Mouse (Mus musculus): ENCODE measurements at regions not wholly inside any gene's neighbourhood (a gene's known extent, or its start where the extent isn't known, plus 50 kb on each side); places are given as distances from the start of the nearest gene placed in this dataset.

DNA sequence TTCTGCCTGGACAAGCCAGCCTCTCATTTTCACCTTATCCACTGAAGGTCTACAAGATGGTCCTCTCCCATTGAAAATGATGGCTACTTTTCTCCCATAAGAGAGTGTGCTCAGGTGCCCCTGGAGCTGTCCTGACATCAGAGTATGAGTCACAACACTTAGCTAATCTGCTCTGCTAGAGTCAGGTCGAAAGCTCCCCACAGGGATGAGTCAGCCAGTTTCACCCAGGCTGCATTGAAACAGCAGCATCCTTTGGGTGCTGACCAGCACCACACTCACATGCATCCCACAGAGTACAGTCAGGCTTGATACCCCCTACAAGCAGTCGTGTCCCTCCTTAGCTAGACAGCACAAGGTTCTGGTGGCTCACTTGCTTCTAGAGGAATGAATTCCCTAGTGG lies 234.0 kb downstream of the CK137956 start:
- no peak for DNase-seq (ENCODE audit: low spot score)
- Histone ChIP-seq H3K27me3 (ENCODE audit: control insufficient read depth, insufficient read depth, low read length) (no peaks in the 10 kb centered on the region), H3K4me2 (ENCODE audit: low read depth, low read length, severe bottlenecking) (no peak overlapping the region), H3K36me3 (ENCODE audit: control insufficient read depth, insufficient read depth, low read length) (no peaks in the 10 kb centered on the region), H3K4me3 (ENCODE audit: low read depth, low read length) (no peak overlapping the region), H3K27ac (ENCODE audit: low read depth, low read length) (no peak overlapping the region), H3K9ac (ENCODE audit: low read length) (no peak overlapping the region), H3K4me1 (replicated peaks; ENCODE audit: control insufficient read depth, insufficient read depth, low read length) (0 out of 2 replicates have a peak, but pooled peaks cover 2% of the 10 kb centered on the region), H3K9me3 (ENCODE audit: control insufficient read depth, low read length) (no peaks in the 10 kb centered on the region)
- WGBS = 79% methylated on average over 2 of the region's 2 CpGs
- ATAC-seq (replicated peaks; ENCODE audit: low FRiP score) = no peak

DNA sequence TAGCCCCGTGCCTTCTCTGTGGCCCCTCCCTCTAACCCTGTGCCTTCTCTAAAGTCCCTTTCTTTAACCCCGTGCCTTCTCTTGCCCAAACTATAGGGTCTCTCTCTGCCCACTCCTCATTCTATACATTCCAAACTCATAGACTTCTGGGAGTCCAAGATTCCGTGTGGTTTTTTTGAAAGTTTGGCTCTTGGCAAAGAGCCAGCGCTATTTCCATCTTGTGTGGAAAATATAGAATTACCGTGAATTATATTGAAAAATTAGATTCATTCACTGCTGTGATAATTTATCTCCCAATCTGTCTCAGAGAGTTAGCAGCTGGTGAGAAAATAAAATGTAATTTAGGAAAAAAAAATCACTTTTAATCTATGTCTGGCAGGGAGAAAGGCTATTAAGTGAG lies 234.6 kb downstream of the CK137956 start:
- H3K9me3 ChIP-seq (ENCODE audit: control insufficient read depth, low read length) = no peaks in the 10 kb centered on the region
- no peaks in the 10 kb centered on the region for H3K36me3 ChIP-seq (ENCODE audit: control insufficient read depth, insufficient read depth, low read length)
- DNase-seq (ENCODE audit: low spot score) (no peak), ATAC-seq (replicated peaks; ENCODE audit: low FRiP score) (no peak)
- no peak overlapping the region for H3K9ac ChIP-seq (ENCODE audit: low read length)
- no peak overlapping the region for H3K27ac ChIP-seq (ENCODE audit: low read depth, low read length)
- no peaks in the 10 kb centered on the region for H3K27me3 ChIP-seq (ENCODE audit: control insufficient read depth, insufficient read depth, low read length)
- H3K4me3 ChIP-seq (ENCODE audit: low read depth, low read length) = no peak overlapping the region
- 0 out of 2 replicates have a peak, but pooled peaks cover 2% of the 10 kb centered on the region for H3K4me1 ChIP-seq (replicated peaks; ENCODE audit: control insufficient read depth, insufficient read depth, low read length)
- no peak overlapping the region for H3K4me2 ChIP-seq (ENCODE audit: low read depth, low read length, severe bottlenecking)
- WGBS = 74% methylated on average over 5 of the region's 5 CpGs

DNA sequence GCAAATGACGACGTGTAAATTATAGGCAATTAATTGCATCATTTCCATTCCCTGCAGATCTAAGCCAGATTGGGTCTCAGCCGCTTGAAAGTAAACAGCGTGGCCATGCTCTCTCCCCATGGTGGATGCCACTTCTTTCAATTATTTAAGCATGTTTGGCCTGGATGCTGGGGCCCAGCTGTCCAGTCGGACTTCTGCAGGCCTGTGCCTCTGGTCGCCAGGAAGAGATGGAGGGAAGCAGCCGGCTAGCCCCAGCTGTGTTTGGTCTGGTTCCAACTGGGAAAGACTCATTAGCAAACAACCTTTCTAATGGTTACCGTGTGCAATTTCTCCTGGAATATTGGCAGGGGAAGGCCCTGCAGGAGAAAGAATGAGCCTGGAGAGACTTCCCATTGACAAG lies 236.1 kb downstream of the CK137956 start:
- no peak overlapping the region for H3K9ac ChIP-seq (ENCODE audit: low read length)
- ATAC-seq (replicated peaks; ENCODE audit: low FRiP score) = no peak
- no peak overlapping the region for H3K4me3 ChIP-seq (ENCODE audit: low read depth, low read length)
- H3K4me2 ChIP-seq (ENCODE audit: low read depth, low read length, severe bottlenecking) = no peak overlapping the region
- no peaks in the 10 kb centered on the region for H3K9me3 ChIP-seq (ENCODE audit: control insufficient read depth, low read length)
- no peaks in the 10 kb centered on the region for H3K27me3 ChIP-seq (ENCODE audit: control insufficient read depth, insufficient read depth, low read length)
- H3K4me1 ChIP-seq (replicated peaks; ENCODE audit: control insufficient read depth, insufficient read depth, low read length) = 0 out of 2 replicates have a peak, but pooled peaks cover 2% of the 10 kb centered on the region
- no peak overlapping the region for H3K27ac ChIP-seq (ENCODE audit: low read depth, low read length)
- no peak for DNase-seq (ENCODE audit: low spot score)
- H3K36me3 ChIP-seq (ENCODE audit: control insufficient read depth, insufficient read depth, low read length) = no peaks in the 10 kb centered on the region
- WGBS = 38% methylated on average over 8 of the region's 8 CpGs

DNA sequence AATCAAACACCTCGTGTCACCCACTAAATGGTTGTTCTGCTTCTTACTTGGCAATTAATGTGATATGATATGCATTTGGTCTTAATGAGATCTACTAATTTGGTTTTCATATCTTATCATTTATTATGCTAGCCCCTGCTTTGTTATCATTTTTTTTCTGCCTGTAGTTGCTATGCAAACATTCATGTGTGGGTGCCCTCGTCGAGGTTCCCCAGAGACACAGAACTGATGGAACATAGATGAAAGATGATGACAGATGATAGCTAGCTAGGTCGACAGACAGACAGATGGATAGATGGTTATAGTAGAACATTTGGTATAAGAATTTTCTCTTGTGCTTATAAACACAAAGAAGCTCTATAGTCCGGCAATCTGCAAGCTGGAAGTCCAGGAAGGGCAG lies 252.1 kb downstream of the CK137956 start:
- Histone ChIP-seq H3K27ac (ENCODE audit: low read depth, low read length) (no peak overlapping the region), H3K9ac (ENCODE audit: low read length) (no peak overlapping the region), H3K4me2 (ENCODE audit: low read depth, low read length, severe bottlenecking) (no peak overlapping the region), H3K36me3 (ENCODE audit: control insufficient read depth, insufficient read depth, low read length) (no peaks in the 10 kb centered on the region), H3K27me3 (ENCODE audit: control insufficient read depth, insufficient read depth, low read length) (no peaks in the 10 kb centered on the region), H3K4me3 (ENCODE audit: low read depth, low read length) (no peak overlapping the region), H3K9me3 (ENCODE audit: control insufficient read depth, low read length) (no peaks in the 10 kb centered on the region), H3K4me1 (replicated peaks; ENCODE audit: control insufficient read depth, insufficient read depth, low read length) (no peaks in the 10 kb centered on the region)
- no peak for DNase-seq (ENCODE audit: low spot score)
- ATAC-seq (replicated peaks; ENCODE audit: low FRiP score) = no peak
- WGBS = 87% methylated on average over 5 of the region's 5 CpGs

DNA sequence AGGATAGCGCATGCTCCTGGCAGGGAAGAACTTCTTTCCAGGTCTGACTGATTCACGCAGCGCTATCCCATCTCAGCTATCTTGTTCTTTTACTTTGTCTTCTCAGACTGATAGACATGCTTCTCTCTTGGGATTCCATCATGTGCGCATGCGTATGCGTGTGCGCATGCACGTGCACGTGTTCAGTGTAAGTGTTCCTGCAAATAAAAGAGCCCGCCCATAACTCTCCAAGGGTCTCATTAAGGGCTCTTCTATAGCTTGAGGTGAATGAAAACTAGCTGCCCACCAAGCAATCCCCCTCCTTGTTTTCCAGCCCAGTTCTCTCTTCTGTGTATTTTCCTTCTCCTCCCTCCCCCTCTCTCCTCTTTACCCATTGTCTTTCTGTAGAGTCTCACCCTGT lies 258.5 kb downstream of the CK137956 start:
- no peak overlapping the region for H3K27ac ChIP-seq (ENCODE audit: low read depth, low read length)

DNA sequence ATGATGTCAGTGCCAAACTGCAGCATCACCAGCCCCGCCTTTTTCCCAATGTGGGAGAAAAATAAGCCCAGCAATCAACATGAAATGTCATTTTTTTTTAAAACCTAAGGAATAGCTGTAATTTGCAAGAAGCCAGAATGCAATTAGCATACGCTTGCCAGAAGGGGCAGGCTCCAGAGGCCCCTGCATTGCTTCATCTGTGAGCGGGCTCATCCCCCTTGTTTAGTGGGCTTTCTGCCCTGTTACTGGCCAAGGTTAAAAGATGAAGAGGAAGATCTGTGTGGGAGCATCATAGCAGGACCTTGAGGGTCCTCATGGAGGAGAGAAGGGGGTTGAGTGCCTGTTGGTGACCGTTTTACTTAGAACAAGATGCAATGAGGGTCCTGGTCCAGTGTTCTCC lies 259.9 kb downstream of the CK137956 start:
- Histone ChIP-seq H3K27me3 (ENCODE audit: control insufficient read depth, insufficient read depth, low read length) (no peaks in the 10 kb centered on the region), H3K9me3 (ENCODE audit: control insufficient read depth, low read length) (no peaks in the 10 kb centered on the region), H3K27ac (ENCODE audit: low read depth, low read length) (no peak overlapping the region), H3K4me1 (replicated peaks; ENCODE audit: control insufficient read depth, insufficient read depth, low read length) (peaks cover 6% of the 10 kb centered on the region), H3K9ac (ENCODE audit: low read length) (no peak overlapping the region), H3K4me3 (ENCODE audit: low read depth, low read length) (no peak overlapping the region), H3K36me3 (ENCODE audit: control insufficient read depth, insufficient read depth, low read length) (no peaks in the 10 kb centered on the region), H3K4me2 (ENCODE audit: low read depth, low read length, severe bottlenecking) (no peak overlapping the region)
- ATAC-seq (replicated peaks; ENCODE audit: low FRiP score) (no peak), DNase-seq (ENCODE audit: low spot score) (no peak)
- 77% methylated on average over 4 of the region's 4 CpGs for WGBS

More for the DNA sequence above, 258.5 kb downstream of the CK137956 start:
- Histone ChIP-seq H3K4me3 (ENCODE audit: low read depth, low read length) (no peak overlapping the region), H3K4me2 (ENCODE audit: low read depth, low read length, severe bottlenecking) (no peak overlapping the region), H3K4me1 (replicated peaks; ENCODE audit: control insufficient read depth, insufficient read depth, low read length) (peaks cover 6% of the 10 kb centered on the region), H3K27me3 (ENCODE audit: control insufficient read depth, insufficient read depth, low read length) (no peaks in the 10 kb centered on the region), H3K9me3 (ENCODE audit: control insufficient read depth, low read length) (no peaks in the 10 kb centered on the region), H3K36me3 (ENCODE audit: control insufficient read depth, insufficient read depth, low read length) (no peaks in the 10 kb centered on the region), H3K9ac (ENCODE audit: low read length) (no peak overlapping the region)
- 92% methylated on average over 10 of the region's 10 CpGs for whole genome bisulfite sequencing
- no peak for DNase-seq (ENCODE audit: low spot score)
- no peak for ATAC-seq (replicated peaks; ENCODE audit: low FRiP score)

DNA sequence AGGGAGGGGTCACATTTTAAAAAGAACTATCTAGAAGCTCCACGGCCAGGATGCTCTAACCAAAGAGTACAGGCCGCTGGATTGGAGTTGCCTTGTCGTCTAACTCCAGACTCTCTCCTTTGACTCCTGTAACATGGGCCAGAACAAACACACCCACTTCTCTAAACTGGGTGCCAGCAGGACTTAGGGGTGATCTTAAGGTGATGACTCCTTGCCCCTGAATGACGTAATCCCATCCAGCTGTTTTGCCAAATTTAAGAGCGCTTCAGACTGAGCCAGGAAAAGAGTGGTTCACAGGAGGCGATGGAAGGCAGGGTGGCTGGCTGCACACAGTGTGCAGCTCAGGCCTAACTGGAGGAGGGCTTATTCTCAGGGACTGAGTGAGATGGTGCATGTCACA lies 261.0 kb downstream of the CK137956 start:
- H3K9ac ChIP-seq (ENCODE audit: low read length) = no peak overlapping the region
- H3K27ac ChIP-seq (ENCODE audit: low read depth, low read length) = no peak overlapping the region
- no peak overlapping the region for H3K4me3 ChIP-seq (ENCODE audit: low read depth, low read length)
- H3K4me1 ChIP-seq (replicated peaks; ENCODE audit: control insufficient read depth, insufficient read depth, low read length) = peaks cover 6% of the 10 kb centered on the region
- H3K36me3 ChIP-seq (ENCODE audit: control insufficient read depth, insufficient read depth, low read length) = no peaks in the 10 kb centered on the region
- no peak overlapping the region for H3K4me2 ChIP-seq (ENCODE audit: low read depth, low read length, severe bottlenecking)
- no peaks in the 10 kb centered on the region for H3K9me3 ChIP-seq (ENCODE audit: control insufficient read depth, low read length)
- H3K27me3 ChIP-seq (ENCODE audit: control insufficient read depth, insufficient read depth, low read length) = no peaks in the 10 kb centered on the region
- ATAC-seq (replicated peaks; ENCODE audit: low FRiP score) = no peak
- no peak for DNase-seq (ENCODE audit: low spot score)
- 77% methylated on average over 6 of the region's 6 CpGs for WGBS

DNA sequence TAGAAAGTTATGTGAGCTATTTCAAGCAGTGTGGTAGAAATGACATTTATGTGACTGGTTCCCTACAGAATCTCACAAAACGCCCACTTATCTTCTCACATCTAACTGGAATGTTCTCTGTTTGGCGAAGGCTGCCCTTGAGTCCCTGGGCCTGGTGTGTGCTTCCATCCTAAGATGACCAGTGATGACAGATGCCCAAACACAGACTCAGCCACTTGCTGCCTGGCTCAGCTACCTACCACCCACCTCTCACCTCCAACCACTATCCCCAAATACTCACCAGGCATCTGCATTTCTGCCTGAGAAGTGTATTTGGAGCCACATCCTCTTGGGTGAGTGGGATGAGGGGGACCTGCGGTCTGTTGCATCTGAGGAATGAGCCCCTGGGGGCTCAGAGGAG lies 262.6 kb downstream of the CK137956 start:
- Histone ChIP-seq H3K4me3 (ENCODE audit: low read depth, low read length) (no peak overlapping the region), H3K27ac (ENCODE audit: low read depth, low read length) (no peak overlapping the region), H3K9ac (ENCODE audit: low read length) (no peak overlapping the region), H3K36me3 (ENCODE audit: control insufficient read depth, insufficient read depth, low read length) (no peaks in the 10 kb centered on the region), H3K9me3 (ENCODE audit: control insufficient read depth, low read length) (no peaks in the 10 kb centered on the region), H3K4me1 (replicated peaks; ENCODE audit: control insufficient read depth, insufficient read depth, low read length) (peaks cover 6% of the 10 kb centered on the region), H3K4me2 (ENCODE audit: low read depth, low read length, severe bottlenecking) (no peak overlapping the region), H3K27me3 (ENCODE audit: control insufficient read depth, insufficient read depth, low read length) (no peaks in the 10 kb centered on the region)
- DNase-seq (ENCODE audit: low spot score) = no peak
- 85% methylated on average over 3 of the region's 3 CpGs for WGBS
- no peak for ATAC-seq (replicated peaks; ENCODE audit: low FRiP score)

DNA sequence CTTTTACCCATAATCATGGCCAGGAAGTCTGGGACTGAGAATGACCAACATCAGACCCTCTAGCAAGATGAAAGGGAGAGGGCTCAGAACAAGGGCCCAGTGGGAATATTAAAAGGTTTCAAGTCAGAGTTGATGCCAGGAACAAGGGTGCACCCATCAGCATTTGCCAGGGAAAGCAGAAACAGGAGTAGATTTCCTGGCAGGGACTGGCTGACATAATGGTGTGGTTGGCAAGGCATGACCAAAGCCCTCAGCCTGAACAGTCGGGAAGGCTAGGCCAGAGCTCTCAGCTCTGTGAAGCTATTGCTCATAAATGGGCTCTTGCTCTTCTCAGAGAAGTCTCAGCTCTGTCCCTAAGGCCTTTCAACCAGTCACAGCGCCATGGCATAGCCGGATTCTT lies 263.6 kb downstream of the CK137956 start:
- Histone ChIP-seq H3K4me3 (ENCODE audit: low read depth, low read length) (no peak overlapping the region), H3K9ac (ENCODE audit: low read length) (no peak overlapping the region), H3K36me3 (ENCODE audit: control insufficient read depth, insufficient read depth, low read length) (no peaks in the 10 kb centered on the region), H3K4me2 (ENCODE audit: low read depth, low read length, severe bottlenecking) (no peak overlapping the region), H3K27me3 (ENCODE audit: control insufficient read depth, insufficient read depth, low read length) (no peaks in the 10 kb centered on the region), H3K27ac (ENCODE audit: low read depth, low read length) (no peak overlapping the region), H3K4me1 (replicated peaks; ENCODE audit: control insufficient read depth, insufficient read depth, low read length) (peaks cover 6% of the 10 kb centered on the region), H3K9me3 (ENCODE audit: control insufficient read depth, low read length) (no peaks in the 10 kb centered on the region)
- 86% methylated on average over 3 of the region's 3 CpGs for WGBS
- ATAC-seq (replicated peaks; ENCODE audit: low FRiP score) (no peak), DNase-seq (ENCODE audit: low spot score) (no peak)

Data from forebrain, embryonic 11.5 days (tissue).